Mouse (Mus musculus) naive thymus-derived CD4-positive, alpha-beta T cell, adult 2 months (primary cell): Measurements from ENCODE around the gene Kctd12b.
"Not testable (repeated sequence)": the region's sequence is repeated elsewhere in the genome, so short reads cannot be mapped to it uniquely, and the experiment has no call there.

Source experiments
- DNase-seq: peaks from one replicate; pipeline ENCODE4 v3.0.0-alpha.2; 2011; ENCODE audit warnings: low read depth

Kctd12b gene

GRCm38 (mm10) chrX:153695782-153696395 is at the start of gene Kctd12b:
Gene Kctd12b, minus strand, starts transcription at chrX:153696391.
- peak; percentile 50 for DNase-seq

GRCm38 (mm10) chrX:153742493-153742892 is 46.3 kb upstream of the Kctd12b start:
- no peak for DNase-seq

GRCm38 (mm10) chrX:153735697-153736096 is 39.5 kb upstream of the Kctd12b start:
- no peak for DNase-seq

DNA sequence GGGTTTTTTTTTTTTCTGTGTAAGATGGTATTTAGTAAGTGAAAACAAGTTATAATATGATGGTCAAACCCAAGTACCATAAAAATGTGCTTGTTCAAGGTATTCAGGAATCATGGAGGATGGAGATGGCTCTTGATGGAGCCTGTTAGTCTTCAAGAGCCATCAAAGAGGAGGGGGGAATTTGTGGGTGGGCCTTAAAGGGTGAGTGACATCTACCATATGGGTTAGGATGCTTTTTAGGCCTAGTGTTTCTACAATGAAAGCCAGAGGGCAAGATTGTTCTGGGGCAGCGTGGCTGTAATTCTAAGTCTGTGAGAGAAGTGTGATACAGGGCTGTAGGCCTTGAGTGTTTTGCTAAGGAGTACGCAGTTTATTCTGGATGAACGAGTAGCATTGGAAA is 28.2 kb upstream of the Kctd12b start:
- peak; percentile 16 for DNase-seq

DNA sequence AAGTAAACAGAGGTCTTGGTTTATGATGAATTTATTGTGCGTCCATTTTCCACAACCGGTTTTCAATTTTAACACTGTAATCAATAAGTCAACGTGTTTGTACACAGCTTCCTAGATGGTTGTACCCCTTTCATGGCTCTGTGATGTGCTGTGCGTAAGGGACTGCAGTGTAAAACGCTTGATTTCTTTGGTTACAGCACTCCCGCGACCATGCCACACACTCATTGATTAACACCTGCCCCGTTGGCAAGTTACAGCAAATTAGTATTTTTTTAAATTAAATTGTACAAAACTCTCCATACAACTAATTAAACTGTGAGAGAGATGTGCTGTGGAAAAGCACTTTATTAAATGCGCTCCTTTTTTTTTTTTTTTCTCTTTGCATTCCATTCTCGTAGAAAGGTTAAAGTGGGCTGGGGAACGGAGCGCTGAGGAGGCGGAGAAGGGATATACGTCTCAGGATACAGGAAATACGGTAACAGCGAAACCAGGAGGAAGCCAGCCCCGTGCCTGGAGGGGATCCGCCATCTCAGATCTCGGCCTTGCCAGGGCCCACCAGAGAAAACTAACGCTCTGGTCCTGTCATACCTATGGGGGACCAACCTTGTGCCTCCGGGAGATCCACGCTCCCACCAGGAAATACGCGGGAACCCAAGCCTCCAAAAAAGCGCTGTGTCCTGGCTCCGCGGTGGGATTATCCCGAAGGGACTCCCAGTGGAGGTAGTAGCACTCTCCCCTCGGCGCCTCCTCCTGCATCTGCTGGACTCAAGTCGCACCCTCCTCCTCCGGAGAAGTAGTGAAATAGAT is 27.1 kb upstream of the Kctd12b start, which contains the start of gene Nbdy:
Gene Nbdy, plus strand, starts transcription at position 481 of the 807 bp plus-strand sequence.
- DNase-seq, result peak; percentile 53

- peak; percentile 54 for DNase-seq
These were observed 23.4 kb upstream of the Kctd12b start for GRCm38 (mm10) chrX:153719602-153720001.

DNA sequence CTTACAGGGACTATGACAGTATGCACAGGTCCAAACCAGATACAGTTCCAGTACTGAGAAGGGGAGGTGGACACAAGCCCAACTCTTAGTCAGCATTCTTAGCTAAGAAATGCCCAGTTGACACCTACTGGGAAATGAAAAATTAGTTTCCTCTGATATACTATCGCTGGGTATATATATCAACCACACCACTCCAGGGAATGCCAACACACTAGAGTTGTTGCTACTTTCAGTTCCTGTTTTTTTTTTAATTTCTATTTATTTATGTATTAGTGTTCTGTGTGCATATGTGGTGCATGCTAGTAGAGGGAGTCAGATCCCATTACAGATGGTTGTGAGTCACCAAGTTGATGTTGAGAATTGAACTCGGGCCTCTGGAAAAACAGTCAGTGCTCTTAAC is 20.5 kb upstream of the Kctd12b start:
- no peak for DNase-seq

- DNase-seq, result no peak
These were observed 11.5 kb upstream of the Kctd12b start for GRCm38 (mm10) chrX:153707735-153708134.

DNA sequence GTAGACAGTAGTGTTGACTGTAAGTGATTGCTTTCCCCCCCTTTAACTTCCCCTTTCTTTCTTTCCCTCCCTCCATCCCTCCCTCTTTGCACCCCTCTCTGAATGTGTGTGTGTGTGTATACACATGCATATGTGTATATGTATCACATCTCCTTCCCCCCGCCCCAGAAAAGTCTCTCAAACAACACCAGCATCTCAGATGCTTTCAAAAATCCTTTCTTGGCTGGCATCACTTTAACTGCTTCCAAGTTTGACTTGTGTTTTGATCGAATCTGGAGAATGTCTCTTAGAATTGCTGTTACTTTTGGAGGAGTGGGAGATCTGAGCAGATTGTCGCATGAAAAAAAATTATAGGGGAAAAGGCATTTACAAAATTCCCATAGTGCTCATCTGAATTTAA is 4.3 kb upstream of the Kctd12b start:
- DNase-seq, result no peak

- not testable (repeated sequence) for DNase-seq
These were observed 28.0 kb downstream of the Kctd12b start for GRCm38 (mm10) chrX:153668233-153668632.

- DNase-seq, result no peak
These were observed 31.3 kb downstream of the Kctd12b start for GRCm38 (mm10) chrX:153664903-153665302.

DNA sequence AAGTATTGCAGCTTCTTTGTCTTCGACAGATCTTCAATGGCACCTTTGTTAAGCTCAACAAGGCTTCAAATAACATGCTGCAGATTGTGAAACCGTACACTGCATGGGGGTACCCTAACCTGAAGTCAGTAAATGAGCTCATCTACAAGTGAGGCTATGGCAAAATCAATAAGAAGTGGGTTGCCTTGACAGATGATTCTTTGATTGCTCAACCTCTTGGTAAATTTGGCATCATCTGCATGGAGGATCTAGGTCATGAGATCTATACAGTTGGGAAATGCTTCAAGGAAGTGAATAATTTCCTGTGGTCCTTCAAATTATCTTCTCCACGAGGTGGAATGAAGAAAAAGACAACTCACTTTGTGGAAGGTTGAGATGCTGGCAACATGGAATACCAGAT is 39.2 kb downstream of the Kctd12b start:
- DNase-seq, result no peak

DNA sequence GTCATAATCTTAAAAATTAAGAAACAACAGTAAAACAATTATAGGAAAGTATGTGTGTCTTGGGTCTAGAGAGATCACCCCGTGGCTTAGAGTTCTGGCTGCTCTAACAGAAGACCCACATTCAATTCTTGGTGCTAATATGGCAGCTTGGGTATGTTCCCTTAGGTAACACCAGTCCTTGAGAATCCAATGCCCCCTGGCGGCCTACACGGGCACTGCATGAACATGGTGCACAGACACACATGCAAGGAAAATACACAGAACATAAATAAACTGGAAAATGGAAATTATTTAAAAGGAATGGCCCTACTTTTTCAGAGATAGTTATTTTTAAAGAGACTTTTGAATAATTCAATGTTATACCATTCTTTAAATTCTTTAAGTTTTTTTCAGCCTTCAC is 55.6 kb downstream of the Kctd12b start:
- DNase-seq, result peak; percentile 5

DNA sequence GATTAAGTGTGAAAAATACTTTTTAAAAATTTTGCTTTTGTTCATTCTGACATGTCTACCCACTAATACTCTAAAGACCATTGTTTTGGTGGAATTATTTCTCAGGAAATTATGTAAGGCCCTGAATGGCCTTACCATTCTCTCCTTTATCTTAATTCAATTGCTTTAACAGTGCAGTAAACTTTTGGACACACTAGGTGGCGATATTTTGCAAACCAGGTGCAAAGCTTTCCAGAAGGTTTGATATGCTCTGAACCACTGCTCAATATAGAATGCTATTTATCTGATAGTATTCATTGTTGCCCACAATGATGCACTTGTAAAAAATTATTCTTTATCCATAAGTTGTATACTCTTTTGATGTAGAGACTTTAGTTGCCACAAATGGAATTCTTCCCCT is 59.9 kb downstream of the Kctd12b start:
- peak; percentile 41 for DNase-seq
